ENCODE assay signal across 24 mouse cellular contexts in the genomic region with DNA sequence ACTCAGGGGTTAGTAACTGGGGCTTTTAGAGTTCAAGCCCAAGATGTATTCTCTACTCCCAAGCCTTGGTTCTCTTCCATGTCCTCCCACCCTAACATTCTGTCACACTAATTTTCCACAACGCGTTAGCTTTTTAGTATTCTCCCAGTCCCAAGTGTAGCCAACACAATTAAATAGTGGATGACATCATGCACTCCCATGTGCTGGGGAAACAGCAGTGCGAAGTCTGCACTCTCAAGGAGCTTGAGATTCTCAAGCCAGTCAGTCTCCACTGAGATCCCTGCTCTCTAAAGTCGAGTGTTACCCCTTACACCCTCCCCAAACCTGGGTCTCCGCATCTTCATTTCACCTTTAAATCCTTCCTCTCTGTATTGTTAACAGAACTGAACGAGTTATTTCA.
"Had no signal": no experiment of that assay in that cellular context is flagged by ENCODE, and none has a peak within 500 bp of the region (broad histone marks: within the 10 kb centered on the region; RNA-seq: fewer than 3 reads in every experiment).

No protein-coding gene starts in this region.

- H3K36me3 ChIP-seq: heart, embryonic 10.5 days; heart, embryonic 12.5 days; hindbrain, embryonic 13.5 days; intestine, embryonic 15.5 days; limb, embryonic 10.5 days; limb, embryonic 12.5 days; liver, embryonic 13.5 days; liver, embryonic 15.5 days had no signal

- H3K9ac ChIP-seq: heart, embryonic 12.5 days; hindbrain, embryonic 13.5 days; intestine, embryonic 15.5 days; limb, embryonic 12.5 days; liver, embryonic 13.5 days; liver, embryonic 15.5 days had no signal

- H3K4me2 ChIP-seq: heart, embryonic 12.5 days; hindbrain, embryonic 13.5 days; intestine, embryonic 15.5 days; limb, embryonic 12.5 days; liver, embryonic 11.5 days; liver, embryonic 13.5 days; liver, embryonic 15.5 days had no signal

- ATAC-seq: hindbrain, embryonic 16.5 days; intestine, embryonic 15.5 days; intestine, postnatal 0 days had no signal

- H3K4me1 ChIP-seq: intestine, embryonic 15.5 days; limb, embryonic 10.5 days; limb, embryonic 12.5 days had no signal

- H3K27ac ChIP-seq: heart, embryonic 10.5 days; hindbrain, embryonic 13.5 days; intestine, embryonic 15.5 days; layer of hippocampus, adult 2 months; left cerebral cortex, adult 2 months; limb, embryonic 10.5 days; limb, embryonic 12.5 days; liver, embryonic 13.5 days; liver, embryonic 15.5 days had no signal

- H3K9me3 ChIP-seq: heart, embryonic 10.5 days; heart, embryonic 12.5 days; hindbrain, embryonic 13.5 days; intestine, embryonic 15.5 days; limb, embryonic 10.5 days; limb, embryonic 12.5 days; liver, embryonic 13.5 days; liver, embryonic 15.5 days had no signal

- H3K4me3 ChIP-seq: heart, embryonic 10.5 days; heart, embryonic 12.5 days; hindbrain, embryonic 13.5 days; intestine, embryonic 15.5 days; layer of hippocampus, adult 2 months; left cerebral cortex, adult 2 months; limb, embryonic 10.5 days; limb, embryonic 12.5 days; liver, embryonic 13.5 days; liver, embryonic 15.5 days had no signal

- H3K27me3 ChIP-seq: heart, embryonic 12.5 days; hindbrain, embryonic 13.5 days; intestine, embryonic 15.5 days; limb, embryonic 12.5 days; liver, embryonic 13.5 days; liver, embryonic 15.5 days had no signal

- DNase-seq: gastrocnemius, postnatal 14 days; gastrocnemius, postnatal 36 days; heart, adult 18-20 months; heart, postnatal 10 days; heart, postnatal 36 days; kidney, adult 18-20 months; kidney, adult 8-10 months; kidney, postnatal 10 days; kidney, postnatal 25 days; kidney, postnatal 4 days; liver; liver, embryonic 13.5 days had no signal
